In the genomic region with DNA sequence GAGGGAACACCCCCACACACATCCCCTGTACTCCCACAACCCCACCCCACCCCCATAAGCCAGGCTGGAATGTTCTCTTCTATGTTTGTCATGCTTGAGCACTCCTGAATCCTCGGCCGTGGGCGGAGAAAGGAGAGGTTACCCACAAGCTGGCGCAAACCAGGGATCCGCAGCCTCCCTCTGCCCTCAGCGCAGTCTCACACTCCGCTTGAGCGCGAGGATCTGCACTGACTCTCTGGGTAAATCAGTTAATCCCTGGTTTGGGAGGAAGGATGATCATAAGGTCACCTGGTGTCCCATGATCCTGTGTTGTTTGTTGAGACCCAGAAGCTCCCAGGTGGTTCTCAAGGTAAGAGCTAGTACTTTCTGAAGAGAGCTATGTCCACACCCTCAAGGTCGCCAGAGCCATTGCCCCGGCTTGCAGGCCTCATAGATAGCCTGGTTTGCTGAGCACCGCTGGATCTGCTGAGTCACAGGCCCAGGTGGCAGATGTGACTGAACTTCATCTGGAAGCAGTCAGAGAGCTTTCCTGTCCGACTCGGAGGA, we compare ENCODE assay signal across 1 mouse cellular context.
A peak's percentile ranks its signal among the peaks of the same experiment; 100 is the strongest.
TF ChIP-seq lines count a peak whose summit lies in the region.

No protein-coding gene starts in this region.

TF ChIP-seq in MEL, 35 proteins besides CTCF, POLR2A, EP300 and RAD21:
- TF ChIP-seq ZMIZ1 (IDR thresholded peaks at IDR 0.05; ENCODE audit: low read depth, low read length) (no peak), ZC3H11A (IDR thresholded peaks at IDR 0.05; ENCODE audit: low read depth, low read length) (no peak), ETS1 (IDR thresholded peaks at IDR 0.05; ENCODE audit: low read depth, low read length) (no peak), SMC3 (IDR thresholded peaks at IDR 0.05; ENCODE audit: low read depth, low read length) (no peak), GABPA (IDR thresholded peaks at IDR 0.05; ENCODE audit: low read depth, low read length) (peak; percentile 43; the same call in 1 of the 2 replicates), CHD2 (IDR thresholded peaks at IDR 0.05; ENCODE audit: low read length) (no peak), ELF1 (IDR thresholded peaks at IDR 0.05; ENCODE audit: low read depth, low read length) (no peak), MAFK (IDR thresholded peaks at IDR 0.05; ENCODE audit: borderline replicate concordance, low read depth, low read length) (no peak)
TF ChIP-seq in MEL: peak in this region for 1.
